24 mouse cellular contexts compared by ENCODE assay signal in genomic region chr11:115450176-115450575, GRCm38 (mm10). TPM values are rescaled to one million over a fixed set of nuclear protein-coding genes. Genes with fewer than 3 reads are reported as not detected.
DNase-seq lines count a peak whose midpoint lies in the region; ATAC-seq and TF ChIP-seq lines count a peak whose summit lies in the region.
"Had no signal": no experiment of that assay in that cellular context is flagged by ENCODE, and none has a peak within 500 bp of the region (broad histone marks: within the 10 kb centered on the region; RNA-seq: fewer than 3 reads in every experiment).

No protein-coding gene starts in this region.

- DNase-seq in kidney, adult 2 months = peak; percentile 85
- DNase-seq in kidney, postnatal 4 days = no peak
- DNase-seq in liver, postnatal 0 days = no peak
- no peak for DNase-seq in cerebellum, adult 9-10 months
- no peak for DNase-seq in urinary bladder, postnatal 10 days (ENCODE audit: low spot score)
- DNase-seq: cerebellum, adult 2 months; gastrocnemius, postnatal 10 days; heart, adult 18-20 months; heart, postnatal 36 days; retina, postnatal 1 day; right cerebral cortex, postnatal 4 days; thymus, postnatal 4 days had no signal

- H3K27me3 ChIP-seq in kidney, adult 2 months (replicated peaks; ENCODE audit: control insufficient read depth, insufficient read depth, low read length) = no peaks in the 10 kb centered on the region
- H3K27me3 ChIP-seq in intestine, embryonic 16.5 days (replicated peaks; ENCODE audit: control insufficient read depth, insufficient read depth, low read length) = no peaks in the 10 kb centered on the region
- H3K27me3 ChIP-seq in kidney, embryonic 15.5 days = no peaks in the 10 kb centered on the region
- no peaks in the 10 kb centered on the region for H3K27me3 ChIP-seq in liver, postnatal 0 days (ENCODE audit: insufficient read depth, low read length)
- H3K27me3 ChIP-seq: forebrain, embryonic 12.5 days; midbrain, embryonic 12.5 days had no signal

- TF ChIP-seq CTCF in kidney, adult 2 months (conservative IDR thresholded peaks at IDR 0.05; ENCODE audit: insufficient read depth, insufficient read length, low read depth, low read length) = no peak
- TF ChIP-seq CTCF in liver, postnatal 0 days (IDR thresholded peaks at IDR 0.05; ENCODE audit: low read depth) = no peak

- ATAC-seq in intestine, embryonic 16.5 days = peak; percentile 75
- ATAC-seq in kidney, embryonic 15.5 days (replicated peaks; ENCODE audit: low FRiP score) = no peak
- ATAC-seq in liver, postnatal 0 days = peak; percentile 74
- no peak for ATAC-seq in megakaryocyte progenitor cell, adult 5-6 weeks (replicated peaks; ENCODE audit: poor library complexity)
- ATAC-seq: lung, postnatal 0 days had no signal

- H3K9me3 ChIP-seq in intestine, embryonic 16.5 days (ENCODE audit: control insufficient read depth, low read length) = no peaks in the 10 kb centered on the region
- H3K9me3 ChIP-seq in kidney, embryonic 15.5 days (replicated peaks) = 0 out of 2 replicates have a peak, but pooled peaks cover 2% of the 10 kb centered on the region
- no peaks in the 10 kb centered on the region for H3K9me3 ChIP-seq in liver, postnatal 0 days (ENCODE audit: low read length)
- H3K9me3 ChIP-seq: embryonic facial prominence, embryonic 10.5 days; midbrain, embryonic 12.5 days had no signal

- peak; percentile 68 for TF ChIP-seq EP300 in liver, postnatal 0 days (IDR thresholded peaks at IDR 0.05; ENCODE audit: low read depth)

- peaks cover 49% of the 10 kb centered on the region for H3K4me1 ChIP-seq in kidney, adult 2 months (ENCODE audit: control insufficient read depth, insufficient read depth, low read length)
- H3K4me1 ChIP-seq in intestine, embryonic 16.5 days (ENCODE audit: control insufficient read depth, insufficient read depth, low read length) = peaks cover 42% of the 10 kb centered on the region
- H3K4me1 ChIP-seq in kidney, embryonic 15.5 days = peaks cover 48% of the 10 kb centered on the region
- H3K4me1 ChIP-seq in liver, postnatal 0 days (ENCODE audit: insufficient read depth) = peaks cover 23% of the 10 kb centered on the region
- H3K4me1 ChIP-seq: midbrain, embryonic 12.5 days had no signal

- H3K4me3 ChIP-seq in kidney, adult 2 months (ENCODE audit: insufficient read depth, low read depth, low read length) = no peak overlapping the region
- H3K4me3 ChIP-seq in intestine, embryonic 16.5 days (ENCODE audit: low read length) = no peak overlapping the region
- H3K4me3 ChIP-seq in kidney, embryonic 15.5 days (replicated peaks) = no peak overlapping the region
- H3K4me3 ChIP-seq in liver, postnatal 0 days (ENCODE audit: low read depth, low read length) = no peak overlapping the region
- H3K4me3 ChIP-seq: forebrain, embryonic 12.5 days; midbrain, embryonic 12.5 days had no signal

- WGBS in kidney, adult 2 months = 36% methylated on average over 7 of the region's 7 CpGs
- WGBS in intestine, embryonic 16.5 days = 49% methylated on average over 7 of the region's 7 CpGs
- WGBS in kidney, embryonic 15.5 days = 67% methylated on average over 7 of the region's 7 CpGs
- 60% methylated on average over 7 of the region's 7 CpGs for WGBS in liver, postnatal 0 days (ENCODE audit: insufficient replicate concordance)

- peak overlapping the region; percentile 95 for H3K27ac ChIP-seq in kidney, adult 2 months (ENCODE audit: insufficient read depth, low read depth, low read length)
- peak overlapping the region; percentile 92 for H3K27ac ChIP-seq in intestine, embryonic 16.5 days (ENCODE audit: low read length)
- peak overlapping the region; percentile 91 for H3K27ac ChIP-seq in kidney, embryonic 15.5 days
- peak overlapping the region; percentile 86 for H3K27ac ChIP-seq in liver, postnatal 0 days (ENCODE audit: low read depth)
- H3K27ac ChIP-seq: forebrain, embryonic 12.5 days; hindbrain, embryonic 14.5 days; midbrain, embryonic 12.5 days had no signal

- H3K36me3 ChIP-seq in kidney, adult 2 months (ENCODE audit: control insufficient read depth, insufficient read depth, low read length) = no peaks in the 10 kb centered on the region
- no peaks in the 10 kb centered on the region for H3K36me3 ChIP-seq in intestine, embryonic 16.5 days (ENCODE audit: control insufficient read depth, insufficient read depth, low read length)
- H3K36me3 ChIP-seq in kidney, embryonic 15.5 days = no peaks in the 10 kb centered on the region
- no peaks in the 10 kb centered on the region for H3K36me3 ChIP-seq in liver, postnatal 0 days (replicated peaks; ENCODE audit: insufficient read depth, low read length)
- H3K36me3 ChIP-seq: embryonic facial prominence, embryonic 10.5 days; forebrain, embryonic 12.5 days; midbrain, embryonic 12.5 days had no signal

- H3K9ac ChIP-seq in intestine, embryonic 16.5 days (ENCODE audit: low read depth, low read length) = peak overlapping the region; percentile 19; the same call in 1 of the 2 replicates
- H3K9ac ChIP-seq in kidney, embryonic 15.5 days = no peak overlapping the region
- no peak overlapping the region for H3K9ac ChIP-seq in liver, postnatal 0 days (replicated peaks)
- H3K9ac ChIP-seq: forebrain, embryonic 12.5 days; hindbrain, embryonic 14.5 days; midbrain, embryonic 12.5 days had no signal

- TF ChIP-seq POLR2A in kidney, adult 2 months (IDR thresholded peaks at IDR 0.05; ENCODE audit: low read depth, low read length) = no peak

- H3K4me2 ChIP-seq in intestine, embryonic 16.5 days (ENCODE audit: low read depth, low read length) = peak overlapping the region; percentile 39
- no peak overlapping the region for H3K4me2 ChIP-seq in kidney, embryonic 15.5 days
- peak overlapping the region; percentile 13; the same call in 1 of the 2 replicates for H3K4me2 ChIP-seq in liver, postnatal 0 days (ENCODE audit: low read depth, low read length)
- H3K4me2 ChIP-seq: forebrain, embryonic 12.5 days; hindbrain, embryonic 14.5 days; midbrain, embryonic 12.5 days had no signal

RNA-seq across cellular contexts. Expression of gene Trim80, which starts 9.8 kb away (rescaled TPM):
- polyA plus RNA-seq in kidney, adult 2 months (2012; rRNA removed) = 0.28 and 0.37 TPM in 2 replicates
- polyA plus RNA-seq in intestine, embryonic 16.5 days (2015; fragmentation: Nextera tagmentation; extraction: Ambion mirVana) = 1.1 and 1.4 TPM in 2 replicates
- 0.18 and 0.30 TPM in 2 replicates for polyA plus RNA-seq in kidney, embryonic 15.5 days (2015; fragmentation: Nextera tagmentation; extraction: Ambion mirVana)
- polyA plus RNA-seq in liver, postnatal 0 days (2015; fragmentation: Nextera tagmentation; extraction: Ambion mirVana) = 2.1 and 2.8 TPM in 2 replicates
- total RNA-seq in megakaryocyte progenitor cell, adult 5-6 weeks (2015) = not detected in 2 replicates
- not detected in 2 replicates for total RNA-seq in megakaryocyte progenitor cell, adult 5-6 weeks (2017)
- total RNA-seq: gastrocnemius, postnatal 10 days; heart, adult 18-20 months; heart, postnatal 36 days; layer of hippocampus, adult 18-20 months; left cerebral cortex, postnatal 25 days; monocyte, adult 5-6 weeks had no signal
- polyA plus RNA-seq: forebrain, embryonic 12.5 days; hindbrain, embryonic 14.5 days; lung, postnatal 0 days; midbrain, embryonic 12.5 days; neural tube, embryonic 11.5 days had no signal

RNA-seq across cellular contexts. Expression of gene Slc16a5, which starts 12.1 kb away (rescaled TPM):
- 31.1 and 42.8 TPM in 2 replicates for polyA plus RNA-seq in kidney, adult 2 months (2012; rRNA removed)
- polyA plus RNA-seq in intestine, embryonic 16.5 days (2015; fragmentation: Nextera tagmentation; extraction: Ambion mirVana) = 3.0 and 3.1 TPM in 2 replicates
- polyA plus RNA-seq in kidney, embryonic 15.5 days (2015; fragmentation: Nextera tagmentation; extraction: Ambion mirVana) = 15.8 and 22.3 TPM in 2 replicates
- 10.4 and 11.5 TPM in 2 replicates for polyA plus RNA-seq in liver, postnatal 0 days (2015; fragmentation: Nextera tagmentation; extraction: Ambion mirVana)
- total RNA-seq in megakaryocyte progenitor cell, adult 5-6 weeks (2015) = not detected in 2 replicates
- total RNA-seq in megakaryocyte progenitor cell, adult 5-6 weeks (2017) = not detected in 2 replicates
- total RNA-seq: gastrocnemius, postnatal 10 days; heart, postnatal 36 days; layer of hippocampus, adult 18-20 months; left cerebral cortex, postnatal 25 days; monocyte, adult 5-6 weeks had no signal
- polyA plus RNA-seq: forebrain, embryonic 12.5 days; hindbrain, embryonic 14.5 days had no signal

RNA-seq across cellular contexts. Expression of gene Armc7, which starts 25.3 kb away (rescaled TPM):
- 6.8 and 7.3 TPM in 2 replicates for polyA plus RNA-seq in kidney, adult 2 months (2012; rRNA removed)
- 8.0 and 9.2 TPM in 2 replicates for polyA plus RNA-seq in intestine, embryonic 16.5 days (2015; fragmentation: Nextera tagmentation; extraction: Ambion mirVana)
- polyA plus RNA-seq in kidney, embryonic 15.5 days (2015; fragmentation: Nextera tagmentation; extraction: Ambion mirVana) = 8.6 and 9.1 TPM in 2 replicates
- 2.9 and 3.9 TPM in 2 replicates for polyA plus RNA-seq in liver, postnatal 0 days (2015; fragmentation: Nextera tagmentation; extraction: Ambion mirVana)
- total RNA-seq in megakaryocyte progenitor cell, adult 5-6 weeks (2015) = 4.6 and 5.5 TPM in 2 replicates
- 5.1 and 9.0 TPM in 2 replicates for total RNA-seq in megakaryocyte progenitor cell, adult 5-6 weeks (2017)

RNA-seq across cellular contexts. Expression of gene Kctd2, which starts 30.2 kb away (rescaled TPM):
- polyA plus RNA-seq in kidney, adult 2 months (2012; rRNA removed) = 35.4 and 37.8 TPM in 2 replicates
- polyA plus RNA-seq in intestine, embryonic 16.5 days (2015; fragmentation: Nextera tagmentation; extraction: Ambion mirVana) = 2.8 and 3.5 TPM in 2 replicates
- 14.1 and 16.4 TPM in 2 replicates for polyA plus RNA-seq in kidney, embryonic 15.5 days (2015; fragmentation: Nextera tagmentation; extraction: Ambion mirVana)
- polyA plus RNA-seq in liver, postnatal 0 days (2015; fragmentation: Nextera tagmentation; extraction: Ambion mirVana) = 5.4 and 6.3 TPM in 2 replicates
- 13.0 and 15.0 TPM in 2 replicates for total RNA-seq in megakaryocyte progenitor cell, adult 5-6 weeks (2015)
- total RNA-seq in megakaryocyte progenitor cell, adult 5-6 weeks (2017) = 9.0 and 17.0 TPM in 2 replicates

RNA-seq across cellular contexts. Expression of gene Atp5h, which starts 30.4 kb away (rescaled TPM):
- 296 and 478 TPM in 2 replicates for polyA plus RNA-seq in kidney, adult 2 months (2012; rRNA removed)
- 985 and 1,025 TPM in 2 replicates for polyA plus RNA-seq in intestine, embryonic 16.5 days (2015; fragmentation: Nextera tagmentation; extraction: Ambion mirVana)
- 1,004 and 1,083 TPM in 2 replicates for polyA plus RNA-seq in kidney, embryonic 15.5 days (2015; fragmentation: Nextera tagmentation; extraction: Ambion mirVana)
- 857 and 872 TPM in 2 replicates for polyA plus RNA-seq in liver, postnatal 0 days (2015; fragmentation: Nextera tagmentation; extraction: Ambion mirVana)
- total RNA-seq in megakaryocyte progenitor cell, adult 5-6 weeks (2015) = 703 and 731 TPM in 2 replicates
- total RNA-seq in megakaryocyte progenitor cell, adult 5-6 weeks (2017) = 770 and 871 TPM in 2 replicates

Comparison
In these comparisons a context has a peak if more than half of its experiments do, and no peak if none do; other contexts are left out.
1. ATAC-seq: peak in intestine, embryonic 16.5 days (single experiment) and liver, postnatal 0 days (single experiment); none in kidney, embryonic 15.5 days (single experiment) and megakaryocyte progenitor cell, adult 5-6 weeks (single experiment).
2. Peak in every context shown above with its lines, with median percentiles within 50 percentile points of each other: H3K27ac ChIP-seq.